16 mouse cellular contexts compared by ENCODE assay signal in the genomic region with DNA sequence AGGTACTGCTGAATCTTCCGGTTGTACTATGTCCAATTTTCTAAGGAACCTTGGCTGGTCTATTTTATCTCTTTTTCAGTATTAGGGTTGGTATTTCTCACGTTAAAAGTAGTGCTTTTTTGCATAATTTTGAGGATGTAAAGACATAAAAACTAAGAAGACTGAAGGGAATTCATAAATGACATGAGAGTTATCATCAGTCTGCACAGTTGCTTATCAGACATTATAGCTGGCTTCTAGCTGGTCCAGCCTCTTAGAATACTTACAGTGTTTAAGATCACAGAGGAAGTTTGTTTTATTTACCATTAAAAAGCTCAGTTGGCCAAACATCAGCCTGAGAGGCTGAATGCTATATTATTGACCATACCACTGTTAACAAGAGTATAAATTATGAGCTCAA.
"Had no signal": no experiment of that assay in that cellular context is flagged by ENCODE, and none has a peak within 500 bp of the region (broad histone marks: within the 10 kb centered on the region; RNA-seq: fewer than 3 reads in every experiment).

No protein-coding gene starts in this region.

- H3K27ac ChIP-seq: lung, embryonic 15.5 days; macrophage; midbrain, embryonic 13.5 days; midbrain, embryonic 15.5 days; neural tube, embryonic 12.5 days; stomach, embryonic 15.5 days; stomach, postnatal 0 days had no signal

- H3K27me3 ChIP-seq: lung, embryonic 15.5 days; megakaryocyte, embryonic 14.5 days; midbrain, embryonic 13.5 days; midbrain, embryonic 15.5 days; neural tube, embryonic 12.5 days; stomach, embryonic 15.5 days had no signal

- H3K4me3 ChIP-seq: lung, embryonic 15.5 days; megakaryocyte, embryonic 14.5 days; midbrain, embryonic 13.5 days; midbrain, embryonic 15.5 days; neural tube, embryonic 12.5 days; stomach, embryonic 15.5 days had no signal

- H3K9me3 ChIP-seq: lung, embryonic 15.5 days; megakaryocyte, embryonic 14.5 days; midbrain, embryonic 13.5 days; midbrain, embryonic 15.5 days; neural tube, embryonic 12.5 days; stomach, embryonic 15.5 days had no signal

- H3K36me3 ChIP-seq: lung, embryonic 15.5 days; midbrain, embryonic 13.5 days; midbrain, embryonic 15.5 days; neural tube, embryonic 12.5 days; stomach, embryonic 15.5 days had no signal

- DNase-seq: liver, postnatal 0 days; lung, adult 2 months; lung, postnatal 14 days; lung, postnatal 36 days; right cerebral cortex, postnatal 14 days; thymus, adult 2 months; thymus, postnatal 25 days; thymus, postnatal 4 days had no signal

- H3K9ac ChIP-seq: liver, postnatal 0 days; lung, embryonic 15.5 days; midbrain, embryonic 13.5 days; midbrain, embryonic 15.5 days; neural tube, embryonic 12.5 days; stomach, embryonic 15.5 days had no signal

- H3K4me1 ChIP-seq: lung, embryonic 15.5 days; megakaryocyte, embryonic 14.5 days; midbrain, embryonic 13.5 days; midbrain, embryonic 15.5 days; neural tube, embryonic 12.5 days; stomach, embryonic 15.5 days had no signal
